Mouse (Mus musculus): ENCODE measurements around the gene Son. TPM values are rescaled to one million over a fixed set of nuclear protein-coding genes. Genes with fewer than 3 reads are reported as not detected.

Gene Son
- total RNA-seq, 1 experiment, result 181 TPM

DNA sequence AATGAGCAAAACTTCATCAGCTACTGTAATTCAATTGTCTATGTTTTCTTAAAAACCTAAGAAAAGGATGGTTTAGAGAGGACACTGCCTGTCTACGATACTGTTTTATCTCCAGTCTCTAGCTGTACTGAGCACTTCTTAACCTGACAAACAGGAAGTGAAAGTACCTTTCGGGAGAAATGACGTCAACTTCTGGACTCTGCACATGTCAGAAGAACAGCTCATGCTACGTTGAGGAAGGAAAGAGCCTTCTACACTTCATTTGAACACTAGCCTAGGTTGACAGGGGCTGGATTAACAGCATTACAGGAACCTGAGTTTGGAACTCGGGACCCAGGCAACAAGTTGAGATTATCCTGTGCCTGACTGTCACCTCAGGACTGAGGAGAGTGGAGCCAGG is 38.2 kb downstream of the Son start:
- Histone ChIP-seq H3K9me3 (ENCODE audit: control insufficient read depth, insufficient read depth, low read depth, low read length) (no peaks in the 10 kb centered on the region), H3K9ac (ENCODE audit: insufficient read depth, low read depth, low read length, poor library complexity, severe bottlenecking) (no peak overlapping the region), H3K4me3 (ENCODE audit: insufficient read depth in 1 of 2, low read depth in 1 of 2, low read length in 2 of 2, poor library complexity in 1 of 2, severe bottlenecking in 1 of 2) (no peak overlapping the region), H3K36me3 (ENCODE audit: control insufficient read depth, insufficient read depth, low read length, poor library complexity, severe bottlenecking) (peaks cover 30% of the 10 kb centered on the region), H3K27ac (ENCODE audit: insufficient read depth, low read depth, low read length, poor library complexity, severe bottlenecking) (no peak overlapping the region), H3K4me1 (ENCODE audit: control insufficient read depth in 2 of 2, insufficient read depth in 2 of 2, low read length in 2 of 2, poor library complexity in 1 of 2) (0 out of 4 replicates have a peak, but pooled peaks cover 0 to 2% of the 10 kb centered on the region in 2 experiments)
- in situ Hi-C loops (cut with MboI; ENCODE audit: low sequenced_read_pairs in 2 of 2, unreplicated experiment in 2 of 2), result no loop called here
- no peak for TF ChIP-seq ZC3H11A (IDR thresholded peaks at IDR 0.05; ENCODE audit: borderline replicate concordance, low read depth, low read length)
- no peak for TF ChIP-seq ZNF384 (IDR thresholded peaks at IDR 0.05; ENCODE audit: low read depth, low read length)
- TF ChIP-seq HCFC1 (IDR thresholded peaks at IDR 0.05; ENCODE audit: borderline replicate concordance, insufficient read depth, low read length), result no peak
- DNase-seq (ENCODE audit: low read depth, low spot score), result no peak

DNA sequence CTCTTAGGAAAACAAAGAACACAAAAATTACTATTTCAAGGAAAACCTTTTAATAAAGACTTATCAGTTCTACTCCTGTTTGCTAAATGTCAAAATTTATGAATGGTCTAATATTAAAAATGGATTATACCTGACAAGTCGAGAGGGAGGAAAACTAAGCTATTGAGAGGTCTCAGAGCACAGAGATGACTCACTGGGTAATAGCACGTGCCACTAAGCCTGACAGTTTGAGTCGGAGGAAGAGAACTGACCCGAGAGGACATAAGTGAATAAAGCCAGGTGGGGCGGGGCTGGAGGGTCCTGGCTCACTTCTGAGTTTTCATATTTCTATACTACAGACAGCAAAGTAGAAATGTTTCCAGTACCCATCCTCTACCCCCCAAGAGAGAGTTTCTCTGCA is 39.1 kb downstream of the Son start:
- H3K9ac ChIP-seq (ENCODE audit: insufficient read depth, low read depth, low read length, poor library complexity, severe bottlenecking), result no peak overlapping the region
- in situ Hi-C loops (cut with MboI; ENCODE audit: low sequenced_read_pairs in 2 of 2, unreplicated experiment in 2 of 2), result no loop called here

DNA sequence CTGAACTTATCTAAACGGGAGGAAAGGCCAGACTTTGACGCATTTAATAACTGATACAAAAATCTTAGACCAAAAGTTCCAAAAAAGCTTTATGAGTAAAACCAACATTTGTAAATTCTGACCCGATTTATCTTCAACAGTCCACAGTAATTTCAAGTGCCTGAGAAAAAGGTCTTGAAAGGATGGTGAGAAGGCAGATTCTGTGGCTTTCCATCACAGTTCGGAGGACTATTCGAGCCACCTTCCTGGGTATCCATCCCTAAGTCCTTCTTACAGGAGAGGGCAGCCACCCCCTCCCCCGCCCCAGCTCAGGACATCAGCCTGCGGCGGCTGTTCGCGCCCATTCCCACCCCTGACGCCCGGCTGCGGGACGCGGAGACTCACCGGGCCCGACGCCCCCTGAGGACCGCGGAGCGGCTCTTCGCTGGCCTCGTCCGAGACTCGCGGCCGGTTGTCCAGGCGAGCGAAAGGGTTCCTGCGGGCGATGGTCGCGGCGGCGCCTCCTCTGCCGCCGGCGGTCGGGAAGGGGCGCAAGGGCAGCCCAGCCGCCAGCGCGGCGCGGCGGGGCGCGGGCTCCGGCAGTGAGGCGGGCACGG is 40.8 kb downstream of the Son start:
- DNase-seq (ENCODE audit: low read depth, low spot score), result no peak
- in situ Hi-C loops (cut with MboI; ENCODE audit: low sequenced_read_pairs in 2 of 2, unreplicated experiment in 2 of 2), result no loop called here
- Histone ChIP-seq H3K9me3 (ENCODE audit: control insufficient read depth, insufficient read depth, low read depth, low read length) (no peaks in the 10 kb centered on the region), H3K4me3 (ENCODE audit: insufficient read depth in 1 of 2, low read depth in 1 of 2, low read length in 2 of 2, poor library complexity in 1 of 2, severe bottlenecking in 1 of 2) (peak overlapping the region; percentile 93 to 98), H3K4me1 (ENCODE audit: control insufficient read depth in 2 of 2, insufficient read depth in 2 of 2, low read length in 2 of 2, poor library complexity in 1 of 2) (0 out of 4 replicates have a peak, but pooled peaks cover 0 to 2% of the 10 kb centered on the region in 2 experiments), H3K36me3 (ENCODE audit: control insufficient read depth, insufficient read depth, low read length, poor library complexity, severe bottlenecking) (peaks cover 17% of the 10 kb centered on the region), H3K27ac (ENCODE audit: insufficient read depth, low read depth, low read length, poor library complexity, severe bottlenecking) (peak overlapping the region; percentile 29; the same call in 1 of the 2 replicates), H3K9ac (ENCODE audit: insufficient read depth, low read depth, low read length, poor library complexity, severe bottlenecking) (peak overlapping the region; percentile 98)
- TF ChIP-seq MAFK (IDR thresholded peaks at IDR 0.05; ENCODE audit: insufficient read depth, low read depth, low read length) (no peak), CHD2 (IDR thresholded peaks at IDR 0.05; ENCODE audit: low read depth, low read length) (no peak), HCFC1 (IDR thresholded peaks at IDR 0.05; ENCODE audit: borderline replicate concordance, insufficient read depth, low read length) (no peak), ZC3H11A (IDR thresholded peaks at IDR 0.05; ENCODE audit: borderline replicate concordance, low read depth, low read length) (no peak), ZNF384 (IDR thresholded peaks at IDR 0.05; ENCODE audit: low read depth, low read length) (no peak)

More for the DNA sequence above, 39.1 kb downstream of the Son start:
- H3K4me1 ChIP-seq (ENCODE audit: control insufficient read depth in 2 of 2, insufficient read depth in 2 of 2, low read length in 2 of 2, poor library complexity in 1 of 2), result 0 out of 4 replicates have a peak, but pooled peaks cover 0 to 2% of the 10 kb centered on the region in 2 experiments
- no peak overlapping the region for H3K4me3 ChIP-seq (ENCODE audit: insufficient read depth in 1 of 2, low read depth in 1 of 2, low read length in 2 of 2, poor library complexity in 1 of 2, severe bottlenecking in 1 of 2)
- H3K36me3 ChIP-seq (ENCODE audit: control insufficient read depth, insufficient read depth, low read length, poor library complexity, severe bottlenecking), result peaks cover 24% of the 10 kb centered on the region
- TF ChIP-seq MAFK (IDR thresholded peaks at IDR 0.05; ENCODE audit: insufficient read depth, low read depth, low read length), result no peak
- no peak for TF ChIP-seq CHD2 (IDR thresholded peaks at IDR 0.05; ENCODE audit: low read depth, low read length)
- TF ChIP-seq ZC3H11A (IDR thresholded peaks at IDR 0.05; ENCODE audit: borderline replicate concordance, low read depth, low read length), result no peak
- TF ChIP-seq ZNF384 (IDR thresholded peaks at IDR 0.05; ENCODE audit: low read depth, low read length), result no peak
- H3K9me3 ChIP-seq (ENCODE audit: control insufficient read depth, insufficient read depth, low read depth, low read length), result no peaks in the 10 kb centered on the region
- no peak overlapping the region for H3K27ac ChIP-seq (ENCODE audit: insufficient read depth, low read depth, low read length, poor library complexity, severe bottlenecking)
- no peak for DNase-seq (ENCODE audit: low read depth, low spot score)

DNA sequence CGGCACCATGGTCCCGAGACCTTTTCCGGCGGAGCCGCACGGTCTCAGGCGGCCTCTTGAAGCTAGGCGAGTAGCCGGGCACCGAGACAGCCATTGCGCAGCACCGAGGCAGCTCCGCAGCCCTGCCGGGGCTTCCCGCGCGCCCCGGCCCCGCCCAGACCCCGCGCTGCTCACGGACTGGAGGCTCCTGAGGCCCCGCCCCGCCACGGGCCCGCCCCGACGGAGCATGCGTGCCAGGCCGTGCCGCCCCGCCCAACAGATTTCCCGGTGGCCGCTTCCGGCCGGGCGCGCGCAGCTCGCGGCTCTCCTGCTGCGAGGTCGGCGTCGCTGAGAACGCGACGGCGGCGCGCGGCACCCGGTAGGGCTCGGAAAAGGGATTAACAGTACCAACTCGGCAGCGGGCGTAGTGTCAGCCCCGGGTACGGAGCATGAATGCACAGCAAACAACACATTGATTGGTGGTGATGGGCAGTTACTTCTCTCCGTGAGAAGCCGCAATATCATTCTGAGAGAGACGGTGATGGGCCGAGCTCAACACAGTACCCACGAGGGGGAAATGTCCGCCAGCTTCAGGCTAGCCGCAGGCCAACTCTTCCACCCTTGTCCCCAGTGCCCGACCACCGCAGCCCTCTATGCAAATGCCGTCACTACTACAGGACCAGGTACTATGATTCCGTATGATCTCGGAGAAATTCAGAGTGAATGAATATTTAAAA is 41.5 kb downstream of the Son start, which contains the start of gene Donson:
TSS of gene Donson (minus strand) at position 152 of the 716 bp plus-strand sequence.
- TF ChIP-seq HCFC1 (IDR thresholded peaks at IDR 0.05; ENCODE audit: borderline replicate concordance, insufficient read depth, low read length) (no peak), MAFK (IDR thresholded peaks at IDR 0.05; ENCODE audit: insufficient read depth, low read depth, low read length) (no peak), CHD2 (IDR thresholded peaks at IDR 0.05; ENCODE audit: low read depth, low read length) (no peak), ZC3H11A (IDR thresholded peaks at IDR 0.05; ENCODE audit: borderline replicate concordance, low read depth, low read length) (no peak), ZNF384 (IDR thresholded peaks at IDR 0.05; ENCODE audit: low read depth, low read length) (no peak)
- Histone ChIP-seq H3K27ac (ENCODE audit: insufficient read depth, low read depth, low read length, poor library complexity, severe bottlenecking) (peak within 1 kb of the TSS; percentile 47; the same call in 1 of the 2 replicates), H3K9me3 (ENCODE audit: control insufficient read depth, insufficient read depth, low read depth, low read length) (no peaks in the 10 kb centered on the region), H3K4me1 (ENCODE audit: control insufficient read depth in 2 of 2, insufficient read depth in 2 of 2, low read length in 2 of 2, poor library complexity in 1 of 2) (0 out of 4 replicates have a peak, but pooled peaks cover 0 to 2% of the 10 kb centered on the region in 2 experiments), H3K4me3 (ENCODE audit: insufficient read depth in 1 of 2, low read depth in 1 of 2, low read length in 2 of 2, poor library complexity in 1 of 2, severe bottlenecking in 1 of 2) (peak within 1 kb of the TSS; percentile 93 to 98), H3K36me3 (ENCODE audit: control insufficient read depth, insufficient read depth, low read length, poor library complexity, severe bottlenecking) (peaks cover 13% of the 10 kb centered on the region), H3K9ac (ENCODE audit: insufficient read depth, low read depth, low read length, poor library complexity, severe bottlenecking) (peak within 1 kb of the TSS; percentile 98)
- in situ Hi-C loops (cut with MboI; ENCODE audit: low sequenced_read_pairs in 2 of 2, unreplicated experiment in 2 of 2), result no loop called here
- DNase-seq (ENCODE audit: low read depth, low spot score), result peak; percentile 75
